Mouse (Mus musculus): ENCODE measurements at regions not wholly inside any gene's neighbourhood (a gene's known extent, or its start where the extent isn't known, plus 50 kb on each side); places are given as distances from the start of the nearest gene placed in this dataset.

GRCm38 (mm10) chr3:57033021-57033420 lies 268.8 kb downstream of the Tm4sf1 start:
- TF ChIP-seq POLR2A (IDR thresholded peaks at IDR 0.05; ENCODE audit: insufficient read depth, low read depth, low read length), result no peak
- TF ChIP-seq CTCF (IDR thresholded peaks at IDR 0.05), result no peak
